Mouse (Mus musculus) forebrain, embryonic 12.5 days (tissue): ENCODE results near the gene Tcaf2. TPM values are rescaled to one million over a fixed set of nuclear protein-coding genes. Genes with fewer than 3 reads are reported as not detected.
A peak's percentile ranks its signal among the peaks of the same experiment; 100 is the strongest.

Source experiments
- ATAC-seq: fragments of 200-750 bp; cut with Nextera tagmentation; 2 replicates; pipeline ENCODE4 v1.8.0; 2017; ENCODE audit warnings: moderate TSS enrichment; ENCODE audit not compliant: low FRiP score
- H3K27ac ChIP-seq: fragments of 300-500 bp; sonication (generic); 2 replicates; pipeline ENCODE4 v1.5.1; 2016; ENCODE audit warnings: mild to moderate bottlenecking
- H3K27me3 ChIP-seq: fragments of 300-500 bp; sonication (generic); 2 replicates; pipeline ENCODE4 v1.6.1; 2016; ENCODE audit warnings: mild to moderate bottlenecking
- H3K36me3 ChIP-seq: fragments of 300-500 bp; sonication (generic); replicated peaks from 2 replicates; pipeline ENCODE4 v1.6.1; 2016; ENCODE audit warnings: mild to moderate bottlenecking
- H3K4me1 ChIP-seq: fragments of 300-500 bp; sonication (generic); 2 replicates; pipeline ENCODE4 v1.6.1; 2016
- H3K4me2 ChIP-seq: fragments of 300-500 bp; sonication (generic); 2 replicates; pipeline ENCODE4 v1.6.1; 2016; ENCODE audit warnings: mild to moderate bottlenecking, moderate library complexity
- H3K4me3 ChIP-seq: fragments of 300-500 bp; sonication (generic); replicated peaks from 2 replicates; pipeline ENCODE4 v1.5.1; 2016; ENCODE audit warnings: mild to moderate bottlenecking
- H3K9ac ChIP-seq: fragments of 300-500 bp; sonication (generic); 2 replicates; pipeline ENCODE4 v1.6.1; 2016; ENCODE audit warnings: mild to moderate bottlenecking
- H3K9me3 ChIP-seq: fragments of 300-500 bp; sonication (generic); 2 replicates; pipeline ENCODE4 v1.6.1; 2016
- WGBS: fragments of 180-500 bp; shearing (Covaris S2); methylation state at CpG from one replicate; pipeline ENCODE4 v1.1.7; 2016; 5-methylcytosine and 5-hydroxymethylcytosine counted together
- polyA plus RNA-seq: library from polyadenylated mRNA; unstranded; fragments of >200 nt; fragmentation: Nextera tagmentation; extraction: Ambion mirVana; gene quantifications from 2 replicates; pipeline ENCODE4 v1.2.1, GENCODE M21; 2016

Tcaf2 gene
- polyA plus RNA-seq: 2.7 and 2.8 TPM in 2 replicates

DNA sequence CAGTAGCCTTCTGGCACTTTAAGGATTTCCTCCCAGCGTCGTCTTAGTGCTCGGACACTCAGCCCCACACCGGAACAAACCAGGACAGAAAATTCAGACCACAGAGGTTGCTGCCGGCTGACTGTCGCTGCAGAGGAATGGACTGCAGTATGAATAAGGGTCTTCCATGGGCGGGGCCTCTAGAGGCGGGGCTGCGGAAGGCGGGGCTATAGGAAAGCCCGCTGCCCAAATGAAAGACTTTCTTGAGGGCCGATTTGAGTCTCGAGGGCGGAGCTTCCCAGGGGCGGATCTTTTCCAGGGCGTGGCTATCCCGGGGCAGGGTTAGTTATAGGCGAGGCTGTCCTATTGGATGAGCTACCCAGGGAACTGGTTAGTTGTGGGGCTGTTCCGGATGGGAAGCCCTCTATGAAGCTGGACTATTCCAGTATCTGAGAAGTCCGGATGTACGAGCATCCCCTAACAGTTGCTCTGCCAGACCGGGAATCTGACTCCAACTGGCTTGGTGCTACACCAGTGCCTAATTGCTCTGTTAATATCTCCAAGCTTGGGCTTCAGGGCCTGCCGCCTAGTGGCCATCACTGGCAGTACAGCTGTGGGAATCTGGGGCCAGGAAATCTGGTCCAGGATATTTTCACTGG lies at the start of gene Tcaf2:
Tcaf2 (minus strand) TSS at position 343 of the 638 bp plus-strand sequence.
- WGBS: under 1% methylated on average over 23 of the region's 23 CpGs
- no peak within 1 kb of the TSS for H3K27ac ChIP-seq
- no peaks in the 10 kb centered on the region for H3K9me3 ChIP-seq
- H3K27me3 ChIP-seq: 0 out of 2 replicates have a peak, but pooled peaks cover 3% of the 10 kb centered on the region
- H3K9ac ChIP-seq: no peak within 1 kb of the TSS
- ATAC-seq: peak; percentile 98
- H3K4me3 ChIP-seq: peak within 1 kb of the TSS; percentile 37
- H3K4me1 ChIP-seq: no peaks in the 10 kb centered on the region
- peak within 1 kb of the TSS; percentile 51 for H3K4me2 ChIP-seq
- no peaks in the 10 kb centered on the region for H3K36me3 ChIP-seq

DNA sequence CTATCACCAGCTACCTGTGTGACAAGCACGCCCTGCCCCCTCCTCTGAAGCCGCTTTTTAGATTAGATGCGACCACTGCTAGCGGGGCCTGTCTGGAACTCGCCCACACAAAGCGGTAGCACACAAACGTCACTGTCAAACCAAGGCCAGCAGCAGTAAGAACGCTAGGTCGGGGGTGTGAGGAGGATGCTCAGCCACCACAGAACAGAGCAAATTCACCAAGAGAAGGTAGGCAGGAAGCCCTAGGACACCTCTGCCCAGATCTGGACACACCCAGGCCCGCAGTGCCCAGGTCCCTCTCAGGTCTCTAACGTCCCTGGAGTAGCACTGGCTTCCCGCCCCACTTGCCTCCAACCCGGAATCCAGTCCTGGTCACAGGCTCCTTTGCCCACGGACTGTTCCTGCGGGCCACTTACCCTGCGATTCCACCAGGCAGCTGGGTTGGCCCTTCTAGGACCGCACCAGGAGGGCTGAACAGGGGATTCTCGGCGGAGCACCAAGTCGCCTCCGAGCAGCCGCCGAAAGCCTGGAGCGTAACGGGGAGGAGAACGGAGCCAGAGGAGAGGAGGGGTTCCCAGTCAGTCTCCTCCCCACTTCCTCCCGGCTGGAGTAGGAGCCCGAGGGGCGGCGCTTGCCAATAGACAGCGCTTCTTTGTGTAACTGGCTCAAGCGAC lies 47.6 kb upstream of the Tcaf2 start:
- Histone ChIP-seq H3K9me3 (no peaks in the 10 kb centered on the region), H3K27ac (peak overlapping the region; percentile 98), H3K27me3 (no peaks in the 10 kb centered on the region), H3K4me1 (peaks cover 23% of the 10 kb centered on the region), H3K4me2 (peak overlapping the region; percentile 59), H3K4me3 (peak overlapping the region; percentile 74), H3K9ac (peak overlapping the region; percentile 89), H3K36me3 (peaks cover 14% of the 10 kb centered on the region)
- peak; percentile 93 for ATAC-seq
- under 1% methylated on average over 32 of the region's 32 CpGs for WGBS

DNA sequence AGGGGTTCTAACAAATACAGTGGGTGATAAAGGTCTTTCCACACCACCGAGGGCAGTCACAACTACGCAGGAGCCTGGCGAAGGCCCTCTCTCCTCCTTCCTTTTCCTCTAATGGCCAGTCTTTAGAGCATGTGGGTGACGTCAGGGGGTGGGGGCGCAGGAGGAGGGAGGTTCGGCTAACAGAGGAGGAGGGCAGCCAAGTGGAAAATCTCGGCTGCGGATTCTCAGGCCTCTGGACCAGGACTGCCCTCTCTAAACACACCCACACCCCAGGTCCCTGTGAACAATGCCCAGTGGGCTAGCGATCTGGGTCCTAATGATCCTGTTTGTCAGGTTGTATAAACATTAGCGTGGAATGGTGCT lies 47.1 kb upstream of the Tcaf2 start:
- 1% methylated on average over 10 of the region's 10 CpGs for WGBS
- Histone ChIP-seq H3K9ac (peak overlapping the region; percentile 89), H3K27me3 (no peaks in the 10 kb centered on the region), H3K4me3 (peak overlapping the region; percentile 74), H3K36me3 (peaks cover 14% of the 10 kb centered on the region), H3K4me2 (peak overlapping the region; percentile 59), H3K4me1 (peaks cover 23% of the 10 kb centered on the region), H3K27ac (peak overlapping the region; percentile 98), H3K9me3 (no peaks in the 10 kb centered on the region)
- ATAC-seq: peak; percentile 87

GRCm38 (mm10) chr6:42689761-42690160 lies 44.7 kb upstream of the Tcaf2 start:
- no peak for ATAC-seq
- Histone ChIP-seq H3K9ac (no peak overlapping the region), H3K36me3 (peaks cover 33% of the 10 kb centered on the region), H3K27ac (no peak overlapping the region), H3K27me3 (no peaks in the 10 kb centered on the region), H3K4me2 (no peak overlapping the region), H3K4me1 (peaks cover 23% of the 10 kb centered on the region), H3K9me3 (no peaks in the 10 kb centered on the region), H3K4me3 (no peak overlapping the region)

- Histone ChIP-seq H3K27me3 (no peaks in the 10 kb centered on the region), H3K4me3 (no peak overlapping the region), H3K36me3 (peaks cover 44% of the 10 kb centered on the region), H3K9me3 (no peaks in the 10 kb centered on the region), H3K27ac (no peak overlapping the region), H3K9ac (no peak overlapping the region), H3K4me2 (no peak overlapping the region), H3K4me1 (peaks cover 18% of the 10 kb centered on the region)
- 89% methylated on average over 5 of the region's 5 CpGs for WGBS
- ATAC-seq: no peak
Observed at GRCm38 (mm10) chr6:42687907-42688306, 42.9 kb upstream of the Tcaf2 start.

DNA sequence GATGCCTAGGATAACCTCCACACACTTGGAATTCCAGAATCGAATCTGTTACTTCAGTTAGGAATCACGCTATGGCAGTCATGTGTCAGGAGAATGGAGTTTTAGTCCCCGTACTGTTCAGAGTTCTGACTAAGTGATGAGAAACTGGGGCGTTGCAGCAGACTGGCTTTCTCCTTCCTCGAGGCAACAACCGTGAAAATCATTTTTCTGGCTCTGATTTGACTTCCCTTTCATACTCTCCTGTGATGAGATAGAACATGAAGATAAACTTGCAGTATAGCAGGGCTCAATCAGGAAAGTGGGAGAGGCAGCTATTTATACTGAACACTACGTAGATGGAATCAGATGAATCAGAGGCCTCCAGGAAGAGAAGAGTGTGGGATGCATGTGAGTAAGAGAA lies 35.0 kb upstream of the Tcaf2 start:
- no peak overlapping the region for H3K4me2 ChIP-seq
- no peaks in the 10 kb centered on the region for H3K9me3 ChIP-seq
- ATAC-seq: no peak
- H3K4me3 ChIP-seq: no peak overlapping the region
- no peak overlapping the region for H3K9ac ChIP-seq
- H3K27ac ChIP-seq: no peak overlapping the region
- peaks cover 69% of the 10 kb centered on the region for H3K36me3 ChIP-seq
- H3K27me3 ChIP-seq: no peaks in the 10 kb centered on the region
- H3K4me1 ChIP-seq: no peaks in the 10 kb centered on the region
- 90% methylated on average over 7 of the region's 7 CpGs for WGBS

DNA sequence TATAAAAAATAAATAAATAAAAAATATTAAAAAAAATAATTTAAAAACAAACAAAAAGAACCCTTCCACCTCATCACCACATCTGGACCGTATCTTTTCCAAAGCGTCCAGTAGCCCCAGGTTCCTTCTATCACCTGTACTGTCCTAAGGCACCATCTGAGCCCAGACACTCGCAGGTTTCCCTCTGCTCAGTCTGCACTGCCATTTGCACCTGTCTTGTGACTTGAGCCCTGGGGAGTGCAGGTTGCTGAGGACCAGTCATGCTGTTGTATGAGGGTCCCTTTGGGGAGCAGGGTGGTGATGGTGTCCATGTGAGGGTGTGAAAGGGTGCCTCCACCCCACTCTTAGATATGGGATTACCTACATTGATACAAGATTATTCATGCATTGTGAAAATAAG lies 31.0 kb upstream of the Tcaf2 start:
- no peaks in the 10 kb centered on the region for H3K9me3 ChIP-seq
- H3K36me3 ChIP-seq: peaks cover 82% of the 10 kb centered on the region
- 98% methylated on average over 3 of the region's 3 CpGs for whole genome bisulfite sequencing
- no peaks in the 10 kb centered on the region for H3K4me1 ChIP-seq
- H3K27ac ChIP-seq: no peak overlapping the region
- no peaks in the 10 kb centered on the region for H3K27me3 ChIP-seq
- H3K4me2 ChIP-seq: no peak overlapping the region
- ATAC-seq: no peak
- H3K9ac ChIP-seq: no peak overlapping the region
- H3K4me3 ChIP-seq: no peak overlapping the region

GRCm38 (mm10) chr6:42671767-42672166 lies 26.7 kb upstream of the Tcaf2 start:
- no peak for ATAC-seq
- Histone ChIP-seq H3K27ac (no peak overlapping the region), H3K4me3 (no peak overlapping the region), H3K9ac (no peak overlapping the region), H3K27me3 (no peaks in the 10 kb centered on the region), H3K4me1 (no peaks in the 10 kb centered on the region), H3K9me3 (no peaks in the 10 kb centered on the region), H3K36me3 (peaks cover 57% of the 10 kb centered on the region), H3K4me2 (no peak overlapping the region)
- WGBS: 96% methylated on average over 1 of the region's 1 CpGs

DNA sequence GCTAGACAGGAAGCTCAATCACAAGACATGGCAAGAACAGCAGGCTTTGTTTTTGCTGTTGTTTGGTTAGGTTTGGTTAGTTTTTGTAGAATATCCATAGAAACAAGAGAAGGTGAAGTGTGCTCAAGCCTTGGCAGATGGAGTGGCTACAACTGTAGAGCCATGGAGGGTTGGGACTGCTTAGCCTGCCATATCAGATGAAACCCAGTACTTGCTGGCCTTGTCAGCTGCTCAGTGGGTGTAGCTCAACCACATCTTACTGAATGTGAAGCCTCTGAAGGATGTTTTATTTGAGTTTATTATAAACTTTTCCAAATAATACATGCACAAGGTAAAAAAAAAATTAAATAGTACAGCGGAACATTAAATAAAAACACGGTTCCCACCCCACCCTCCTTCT lies 22.7 kb upstream of the Tcaf2 start:
- H3K4me1 ChIP-seq: no peaks in the 10 kb centered on the region
- WGBS: 87% methylated on average over 2 of the region's 2 CpGs

GRCm38 (mm10) chr6:42661739-42662138 lies 16.7 kb upstream of the Tcaf2 start:
- Histone ChIP-seq H3K27ac (no peak overlapping the region), H3K4me2 (no peak overlapping the region), H3K36me3 (no peaks in the 10 kb centered on the region), H3K27me3 (no peaks in the 10 kb centered on the region), H3K4me1 (no peaks in the 10 kb centered on the region), H3K9me3 (no peaks in the 10 kb centered on the region), H3K9ac (no peak overlapping the region), H3K4me3 (no peak overlapping the region)
- no peak for ATAC-seq
- 72% methylated on average over 2 of the region's 2 CpGs for WGBS

More for the DNA sequence above, 22.7 kb upstream of the Tcaf2 start:
- Histone ChIP-seq H3K4me2 (no peak overlapping the region), H3K27me3 (no peaks in the 10 kb centered on the region), H3K9ac (no peak overlapping the region), H3K27ac (no peak overlapping the region), H3K4me3 (no peak overlapping the region), H3K9me3 (no peaks in the 10 kb centered on the region), H3K36me3 (peaks cover 16% of the 10 kb centered on the region)
- ATAC-seq: no peak

DNA sequence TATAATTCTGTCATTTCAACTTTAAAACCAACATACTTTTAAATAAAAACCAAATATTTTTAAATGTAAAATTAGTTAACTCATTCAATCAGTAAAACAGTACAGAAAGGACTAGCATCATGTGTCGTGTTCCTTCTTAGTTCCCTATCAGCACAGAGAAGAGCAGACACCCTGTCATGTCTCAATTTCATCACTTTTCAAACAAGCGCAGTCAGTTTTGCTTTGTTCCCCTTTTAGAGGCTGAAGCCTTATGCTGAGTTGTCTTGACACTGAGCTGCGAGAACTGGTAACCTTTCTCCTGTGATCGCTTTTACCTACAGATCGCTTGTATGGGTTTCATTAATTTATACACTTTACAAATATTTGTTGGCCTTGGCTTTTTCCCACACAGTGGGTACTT lies 10.7 kb downstream of the Tcaf2 start:
- Histone ChIP-seq H3K4me2 (no peak overlapping the region), H3K4me3 (no peak overlapping the region), H3K4me1 (no peaks in the 10 kb centered on the region), H3K9ac (no peak overlapping the region), H3K36me3 (no peaks in the 10 kb centered on the region), H3K9me3 (no peaks in the 10 kb centered on the region), H3K27ac (no peak overlapping the region), H3K27me3 (no peaks in the 10 kb centered on the region)
- 86% methylated on average over 5 of the region's 5 CpGs for WGBS
- no peak for ATAC-seq

- Histone ChIP-seq H3K4me2 (no peak overlapping the region), H3K4me3 (no peak overlapping the region), H3K36me3 (no peaks in the 10 kb centered on the region), H3K9ac (no peak overlapping the region), H3K27ac (no peak overlapping the region), H3K4me1 (no peaks in the 10 kb centered on the region), H3K27me3 (no peaks in the 10 kb centered on the region), H3K9me3 (no peaks in the 10 kb centered on the region)
- WGBS: 77% methylated on average over 4 of the region's 4 CpGs
- ATAC-seq: no peak
Observed at GRCm38 (mm10) chr6:42631395-42631794, 13.7 kb downstream of the Tcaf2 start.

GRCm38 (mm10) chr6:42616904-42617303 lies 28.1 kb downstream of the Tcaf2 start:
- Histone ChIP-seq H3K27ac (no peak overlapping the region), H3K36me3 (no peaks in the 10 kb centered on the region), H3K4me2 (no peak overlapping the region), H3K27me3 (no peaks in the 10 kb centered on the region), H3K4me1 (no peaks in the 10 kb centered on the region), H3K9ac (no peak overlapping the region), H3K4me3 (no peak overlapping the region), H3K9me3 (no peaks in the 10 kb centered on the region)
- WGBS: 84% methylated on average over 2 of the region's 2 CpGs
- no peak for ATAC-seq
